Mouse (Mus musculus): ENCODE measurements around the gene Znhit6.

Znhit6 gene

GRCm38 (mm10) chr3:145575743-145576481 is at the start of gene Znhit6:
Znhit6 (plus strand) TSS chr3:145576205.
- DNase-seq (ENCODE audit: low read depth, low spot score) = peak; percentile 80

GRCm38 (mm10) chr3:145537870-145538269 is 38.1 kb upstream of the Znhit6 start:
- no peak for DNase-seq (ENCODE audit: low read depth, low spot score)

GRCm38 (mm10) chr3:145548441-145549415 is 27.3 kb upstream of the Znhit6 start:
- no peak for DNase-seq (ENCODE audit: low read depth, low spot score)

GRCm38 (mm10) chr3:145550216-145550615 is 25.8 kb upstream of the Znhit6 start:
- DNase-seq (ENCODE audit: low read depth, low spot score) = no peak

GRCm38 (mm10) chr3:145554388-145554787 is 21.6 kb upstream of the Znhit6 start:
- no peak for DNase-seq (ENCODE audit: low read depth, low spot score)

GRCm38 (mm10) chr3:145556206-145556605 is 19.8 kb upstream of the Znhit6 start:
- no peak for DNase-seq (ENCODE audit: low read depth, low spot score)

GRCm38 (mm10) chr3:145559675-145560074 is 16.3 kb upstream of the Znhit6 start:
- no peak for DNase-seq (ENCODE audit: low read depth, low spot score)

GRCm38 (mm10) chr3:145560117-145560516 is 15.9 kb upstream of the Znhit6 start:
- DNase-seq (ENCODE audit: low read depth, low spot score) = no peak

- DNase-seq (ENCODE audit: low read depth, low spot score) = no peak
Measured at GRCm38 (mm10) chr3:145574468-145574867, 1.5 kb upstream of the Znhit6 start.

GRCm38 (mm10) chr3:145575340-145575739 is 665 bp upstream of the Znhit6 start:
- no peak for DNase-seq (ENCODE audit: low read depth, low spot score)

GRCm38 (mm10) chr3:145576482-145576822 is 447 bp downstream of the Znhit6 start:
- DNase-seq (ENCODE audit: low read depth, low spot score) = no peak

- DNase-seq (ENCODE audit: low read depth, low spot score) = no peak
Measured at GRCm38 (mm10) chr3:145576876-145577275, 871 bp downstream of the Znhit6 start.

GRCm38 (mm10) chr3:145583043-145583442 is 7.0 kb downstream of the Znhit6 start:
- DNase-seq (ENCODE audit: low read depth, low spot score) = no peak

- no peak for DNase-seq (ENCODE audit: low read depth, low spot score)
Measured at GRCm38 (mm10) chr3:145583522-145584200, 7.7 kb downstream of the Znhit6 start.

GRCm38 (mm10) chr3:145590562-145590961 is 14.6 kb downstream of the Znhit6 start:
- DNase-seq (ENCODE audit: low read depth, low spot score) = no peak

- no peak for DNase-seq (ENCODE audit: low read depth, low spot score)
Measured at GRCm38 (mm10) chr3:145591841-145592542, 16.0 kb downstream of the Znhit6 start.

GRCm38 (mm10) chr3:145595354-145595753 is 19.3 kb downstream of the Znhit6 start:
- DNase-seq (ENCODE audit: low read depth, low spot score) = no peak

- DNase-seq (ENCODE audit: low read depth, low spot score) = no peak
Measured at GRCm38 (mm10) chr3:145599059-145599458, 23.1 kb downstream of the Znhit6 start.

- no peak for DNase-seq (ENCODE audit: low read depth, low spot score)
Measured at GRCm38 (mm10) chr3:145600801-145601200, 24.8 kb downstream of the Znhit6 start.

- DNase-seq (ENCODE audit: low read depth, low spot score) = no peak
Measured at GRCm38 (mm10) chr3:145601345-145601744, 25.3 kb downstream of the Znhit6 start.

GRCm38 (mm10) chr3:145602410-145603206 is 26.6 kb downstream of the Znhit6 start:
- DNase-seq (ENCODE audit: low read depth, low spot score) = no peak

All from retina, adult 2 months (tissue).